Mouse (Mus musculus): Measurements from ENCODE around the gene Scarb1.
A peak's percentile ranks its signal among the peaks of the same experiment; 100 is the strongest.
"Not testable (repeated sequence)": the region's sequence is repeated elsewhere in the genome, so short reads cannot be mapped to it uniquely, and the experiment has no call there.

Gene Scarb1

GRCm38 (mm10) chr5:125340547-125341262 lies at the start of gene Scarb1:
Gene Scarb1, minus strand, starts transcription at chr5:125341094.
- DNase-seq (ENCODE audit: low spot score in 2 of 2) = peak; percentile 73 to 89

GRCm38 (mm10) chr5:125389579-125390441 lies 48.9 kb upstream of the Scarb1 start, which contains the start of gene Ubc:
Gene Ubc, minus strand, starts transcription at chr5:125390202.
- DNase-seq (ENCODE audit: low spot score in 2 of 2) = peak in 1 of 2 experiments; percentile 79

- peak; percentile 77 for DNase-seq (ENCODE audit: low spot score in 2 of 2)
These were observed 48.3 kb upstream of the Scarb1 start, which contains the start of gene Gm10382 for GRCm38 (mm10) chr5:125389131-125389578. Gene Gm10382, plus strand, starts transcription at chr5:125389322.

- DNase-seq (ENCODE audit: low spot score in 2 of 2) = no peak
These were observed 47.6 kb upstream of the Scarb1 start for GRCm38 (mm10) chr5:125388358-125389092.

- not testable (repeated sequence) for DNase-seq (ENCODE audit: low spot score in 2 of 2)
These were observed 46.4 kb upstream of the Scarb1 start for GRCm38 (mm10) chr5:125387295-125387694.

- no peak for DNase-seq (ENCODE audit: low spot score in 2 of 2)
These were observed 44.5 kb upstream of the Scarb1 start for GRCm38 (mm10) chr5:125385215-125385940.

GRCm38 (mm10) chr5:125384512-125385214 lies 43.8 kb upstream of the Scarb1 start:
- DNase-seq (ENCODE audit: low spot score in 2 of 2) = no peak

- DNase-seq (ENCODE audit: low spot score in 2 of 2) = no peak
These were observed 42.9 kb upstream of the Scarb1 start for GRCm38 (mm10) chr5:125383637-125384420.

GRCm38 (mm10) chr5:125382673-125383558 lies 42.0 kb upstream of the Scarb1 start:
- DNase-seq (ENCODE audit: low spot score in 2 of 2) = peak in 1 of 2 experiments; percentile 56

GRCm38 (mm10) chr5:125381954-125382672 lies 41.2 kb upstream of the Scarb1 start:
- no peak for DNase-seq (ENCODE audit: low spot score in 2 of 2)

- no peak for DNase-seq (ENCODE audit: low spot score in 2 of 2)
These were observed 38.0 kb upstream of the Scarb1 start for GRCm38 (mm10) chr5:125378919-125379318.

- no peak for DNase-seq (ENCODE audit: low spot score in 2 of 2)
These were observed 36.3 kb upstream of the Scarb1 start for GRCm38 (mm10) chr5:125377214-125377613.

GRCm38 (mm10) chr5:125375871-125376270 lies 35.0 kb upstream of the Scarb1 start:
- no peak for DNase-seq (ENCODE audit: low spot score in 2 of 2)

GRCm38 (mm10) chr5:125372027-125372426 lies 31.1 kb upstream of the Scarb1 start:
- DNase-seq (ENCODE audit: low spot score in 2 of 2) = no peak

- DNase-seq (ENCODE audit: low spot score in 2 of 2) = no peak
These were observed 30.2 kb upstream of the Scarb1 start for GRCm38 (mm10) chr5:125370950-125371693.

- DNase-seq (ENCODE audit: low spot score in 2 of 2) = peak in 1 of 2 experiments; percentile 59
These were observed 27.7 kb upstream of the Scarb1 start for GRCm38 (mm10) chr5:125368568-125368967.

- no peak for DNase-seq (ENCODE audit: low spot score in 2 of 2)
These were observed 27.3 kb upstream of the Scarb1 start for GRCm38 (mm10) chr5:125368156-125368555.
